Mouse (Mus musculus) heart, postnatal 25 days (tissue): ENCODE results near the gene Cd200. TPM values are rescaled to one million over a fixed set of nuclear protein-coding genes. Genes with fewer than 3 reads are reported as not detected.
"Not testable (repeated sequence)": the region's sequence is repeated elsewhere in the genome, so short reads cannot be mapped to it uniquely, and the experiment has no call there.

Experiments
- DNase-seq: peaks from one replicate; pipeline ENCODE4 v3.0.0; 2022; ENCODE audit warnings: low spot score
- intact Hi-C: fragments of 180-260 bp; cut with DNase I; formaldehyde crosslinking; loops from one replicate; pipeline ENCODE4 v1.15.1; 2025
- total RNA-seq, 2 experiments: library from RNA; stranded (reverse); gene quantifications; 2 replicates each; pipeline ENCODE4 v1.2.3; 2021

The Cd200 gene
- total RNA-seq, 2 experiments from 2014 or later = 60.5 to 61.8 TPM

DNA sequence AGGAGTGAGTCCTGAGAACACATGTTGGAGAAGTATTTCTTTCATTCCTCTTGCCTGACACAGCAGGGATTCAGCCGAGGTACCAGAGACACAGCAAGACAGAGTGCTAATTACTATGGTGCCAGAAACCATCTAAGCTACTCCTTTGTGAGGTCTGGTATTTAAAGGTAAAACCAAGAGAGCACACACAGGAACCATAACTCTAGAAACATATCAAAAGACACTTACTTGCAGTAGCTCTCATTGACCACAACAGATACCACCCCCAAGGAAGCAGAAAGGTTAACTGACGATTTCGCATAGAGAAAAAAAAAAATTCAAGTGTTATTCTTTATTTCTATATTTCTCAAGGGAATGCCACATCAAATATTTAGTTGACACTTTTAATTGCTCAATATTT is 27.0 kb downstream of the Cd200 start:
- intact Hi-C loops = no loop called here
- DNase-seq = no peak

DNA sequence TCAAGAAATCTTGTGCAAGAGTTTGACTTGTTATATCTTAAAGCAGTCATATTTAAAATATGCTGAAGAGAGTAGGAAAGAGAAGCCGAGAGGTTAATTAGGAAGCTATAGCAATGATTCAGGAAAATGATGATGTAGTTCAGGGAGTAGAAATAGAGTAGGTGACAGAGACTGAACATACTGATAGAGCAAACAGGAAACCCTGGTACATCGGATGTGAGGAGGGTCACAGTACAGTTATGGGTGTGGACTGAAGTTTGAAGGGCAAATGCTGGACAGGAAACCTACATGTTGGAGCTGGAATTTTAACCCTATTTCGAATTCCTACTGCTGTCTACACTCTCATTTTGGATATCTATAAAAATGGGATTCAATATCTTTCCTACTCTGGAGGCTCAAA is 29.9 kb downstream of the Cd200 start:
- no peak for DNase-seq
- intact Hi-C loops = loop anchor here (5.0 kb wide), 1 partner anchor 37 kb away; no protein-coding TSS in a partner anchor

DNA sequence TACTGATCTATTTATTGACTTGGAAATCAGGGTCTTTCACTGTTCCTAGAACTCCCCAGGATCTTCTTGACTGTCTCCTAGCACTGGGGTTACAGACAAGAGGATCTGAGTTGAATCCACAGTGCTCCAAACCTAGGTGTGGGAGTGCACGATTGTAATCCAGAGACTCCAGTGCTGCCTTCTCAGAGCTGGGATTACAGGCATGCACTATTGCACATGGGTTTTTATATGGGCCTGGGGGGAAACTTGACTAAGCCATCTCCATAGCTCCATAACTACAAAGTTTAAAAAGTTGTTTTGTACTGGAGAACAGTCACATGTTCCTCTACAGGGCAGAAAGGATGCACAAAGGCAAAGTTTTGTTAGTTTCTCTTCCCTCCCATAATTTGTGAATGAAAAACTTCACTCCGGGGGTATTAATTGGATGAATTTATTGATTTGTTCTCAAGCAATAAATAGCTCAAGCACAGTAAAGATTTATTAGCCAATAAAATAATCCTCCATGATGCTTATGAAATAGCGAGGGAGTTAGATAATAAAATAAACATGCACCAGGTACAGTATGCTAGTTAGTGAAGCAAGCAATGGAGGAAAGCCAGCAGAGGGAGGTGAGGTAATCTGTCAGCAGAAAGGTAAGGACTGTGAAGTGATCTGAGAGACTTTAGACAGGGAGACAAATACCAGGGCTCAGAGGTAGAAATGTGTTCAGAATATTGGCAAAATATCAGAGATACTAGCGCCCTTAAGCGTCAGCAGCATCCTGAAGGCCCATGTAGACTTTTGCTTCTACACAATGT is 30.5 kb downstream of the Cd200 start:
- DNase-seq = no peak
- intact Hi-C loops = loop anchor here (5.0 kb wide), 1 partner anchor 36 kb away; no protein-coding TSS in a partner anchor

DNA sequence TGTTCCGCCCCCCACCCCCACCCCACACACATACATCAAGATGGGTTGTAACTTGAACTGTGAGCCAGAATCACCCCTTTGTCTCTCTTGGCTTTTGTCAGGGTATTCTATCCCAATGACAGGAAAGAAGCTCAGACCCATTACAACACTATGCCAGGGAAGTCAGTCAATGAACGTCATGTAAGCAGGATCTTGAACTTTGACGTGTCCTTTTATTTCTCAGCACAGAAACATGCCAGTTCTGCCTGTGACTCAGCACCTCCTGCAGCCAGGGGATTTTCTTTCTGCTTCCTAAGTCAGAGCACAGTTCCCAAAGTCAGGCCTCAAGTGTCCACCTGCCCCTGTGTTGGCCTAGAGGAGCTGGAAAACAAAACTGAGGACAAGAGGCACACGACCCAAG is 31.5 kb downstream of the Cd200 start:
- DNase-seq = no peak
- intact Hi-C loops = loop anchor here (5.0 kb wide), 1 partner anchor 35 kb away; no protein-coding TSS in a partner anchor

- intact Hi-C loops = loop anchor here (5.0 kb wide), 1 partner anchor 35 kb away; no protein-coding TSS in a partner anchor
Measured at GRCm38 (mm10) chr16:45376812-45377211, 32.0 kb downstream of the Cd200 start.

GRCm38 (mm10) chr16:45376294-45376693 is 32.6 kb downstream of the Cd200 start:
- DNase-seq = no peak
- intact Hi-C loops = loop anchor here (5.0 kb wide), 1 partner anchor 34 kb away; no protein-coding TSS in a partner anchor

More at GRCm38 (mm10) chr16:45376812-45377211, 32.0 kb downstream of the Cd200 start:
- no peak for DNase-seq

- no peak for DNase-seq
- intact Hi-C loops = loop anchor here (5.0 kb wide), 1 partner anchor 33 kb away; no protein-coding TSS in a partner anchor
Measured at GRCm38 (mm10) chr16:45375506-45376225, 33.2 kb downstream of the Cd200 start.

DNA sequence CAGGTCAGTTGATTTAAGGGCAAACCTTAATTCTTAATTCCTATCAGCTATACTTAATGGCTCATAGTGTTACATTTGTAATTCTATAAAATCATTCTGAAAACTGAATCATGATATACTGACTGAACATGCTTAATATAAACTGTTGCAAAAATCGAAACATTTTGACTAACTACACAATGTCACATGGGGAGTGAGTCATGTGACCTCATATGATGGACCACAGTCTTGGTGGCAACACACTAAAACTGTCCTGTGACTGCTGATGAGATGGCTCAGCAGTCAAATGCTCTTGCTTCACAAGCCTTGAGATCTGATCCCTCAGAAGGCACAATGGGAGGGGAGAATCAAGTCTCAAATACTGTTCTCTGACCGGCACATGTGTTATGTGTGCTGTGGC is 34.8 kb downstream of the Cd200 start:
- intact Hi-C loops = no loop called here
- no peak for DNase-seq

GRCm38 (mm10) chr16:45371076-45371475 is 37.8 kb downstream of the Cd200 start:
- no peak for DNase-seq
- intact Hi-C loops = no loop called here

DNA sequence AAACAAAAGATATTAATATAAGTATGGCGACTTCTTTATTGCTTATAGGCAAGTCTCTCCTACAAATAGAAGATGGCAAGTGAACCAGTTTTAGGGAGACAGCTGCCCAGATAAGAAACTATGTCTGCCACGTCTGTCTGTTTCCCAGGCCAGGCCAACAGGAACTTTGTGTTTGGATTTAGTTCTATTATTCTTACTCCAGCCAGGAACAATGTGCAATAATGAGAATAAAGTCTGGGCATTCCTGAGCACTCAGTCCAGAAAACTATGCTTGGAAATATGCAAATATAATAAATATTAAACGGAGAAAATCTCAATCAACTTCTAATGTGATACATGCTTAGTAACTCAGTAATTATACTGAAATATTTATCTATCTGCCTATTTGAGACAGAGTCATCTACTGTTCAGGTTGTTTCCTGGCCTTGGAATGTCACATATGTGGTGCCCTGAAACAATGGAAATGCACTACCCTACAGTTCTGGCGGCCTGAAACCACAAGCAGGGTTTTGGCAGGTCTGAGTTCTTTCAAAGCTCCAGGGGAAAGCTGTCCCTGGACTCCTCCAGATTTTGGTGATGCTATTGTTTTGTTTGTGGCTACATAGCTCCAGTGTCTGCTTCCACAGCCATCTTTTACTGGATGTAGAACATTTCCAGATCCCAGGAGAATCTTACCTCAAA is 39.4 kb downstream of the Cd200 start:
- no peak for DNase-seq
- intact Hi-C loops = loop anchor here (5.0 kb wide), 2 partner anchors 37 to 38 kb away; partner anchors contain the start of gene Cd200

GRCm38 (mm10) chr16:45366111-45366510 is 42.7 kb downstream of the Cd200 start:
- no peak for DNase-seq

DNA sequence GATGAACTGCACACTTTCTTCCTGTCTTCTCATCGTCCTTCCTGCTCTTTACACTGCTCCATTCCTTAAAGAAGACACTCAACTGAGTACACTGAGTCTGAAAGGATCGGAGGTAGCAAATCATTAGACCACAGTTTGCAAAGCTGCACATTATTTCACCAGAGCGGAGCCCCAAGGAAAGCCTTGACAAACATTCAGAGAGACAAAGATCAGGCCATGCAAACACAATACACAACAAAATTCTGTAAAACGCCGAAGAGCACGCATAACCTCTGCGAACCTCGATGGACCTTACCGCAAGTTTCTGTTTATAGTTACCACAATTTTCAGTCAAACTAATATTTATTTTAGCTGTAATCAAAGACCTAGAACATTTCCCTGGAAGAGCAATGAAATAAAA is 43.5 kb downstream of the Cd200 start:
- intact Hi-C loops = loop anchor here (5.0 kb wide), 2 partner anchors 33 to 42 kb away; partner anchors contain the start of gene Cd200

More at GRCm38 (mm10) chr16:45366111-45366510, 42.7 kb downstream of the Cd200 start:
- intact Hi-C loops = loop anchor here (2.0 to 5.0 kb wide), 3 partner anchors 13 to 41 kb away; partner anchors contain the start of gene Cd200

DNA sequence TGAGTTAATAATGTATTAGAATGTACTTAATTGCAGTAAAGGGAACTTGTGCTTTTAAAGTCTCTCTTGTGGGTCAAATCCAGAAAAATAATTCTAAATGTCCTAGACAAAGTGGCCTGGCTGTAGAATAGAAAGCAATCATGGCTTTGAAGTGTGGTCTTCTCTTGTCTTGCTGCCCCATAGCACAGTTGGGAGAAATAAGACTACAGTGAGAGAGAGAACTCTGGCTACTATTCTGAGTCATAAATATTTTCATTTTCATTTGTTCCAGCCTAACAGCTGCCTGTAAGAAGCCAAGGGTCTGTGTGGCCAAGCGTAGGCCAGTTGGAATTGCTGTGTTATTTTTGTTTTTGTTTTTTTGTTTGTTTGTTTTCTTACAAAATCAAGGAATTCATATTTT is 44.2 kb downstream of the Cd200 start:
- intact Hi-C loops = loop anchor here (5.0 kb wide), 2 partner anchors 32 to 43 kb away; partner anchors contain the start of gene Cd200
- DNase-seq = no peak

More for the DNA sequence above, 43.5 kb downstream of the Cd200 start:
- no peak for DNase-seq

DNA sequence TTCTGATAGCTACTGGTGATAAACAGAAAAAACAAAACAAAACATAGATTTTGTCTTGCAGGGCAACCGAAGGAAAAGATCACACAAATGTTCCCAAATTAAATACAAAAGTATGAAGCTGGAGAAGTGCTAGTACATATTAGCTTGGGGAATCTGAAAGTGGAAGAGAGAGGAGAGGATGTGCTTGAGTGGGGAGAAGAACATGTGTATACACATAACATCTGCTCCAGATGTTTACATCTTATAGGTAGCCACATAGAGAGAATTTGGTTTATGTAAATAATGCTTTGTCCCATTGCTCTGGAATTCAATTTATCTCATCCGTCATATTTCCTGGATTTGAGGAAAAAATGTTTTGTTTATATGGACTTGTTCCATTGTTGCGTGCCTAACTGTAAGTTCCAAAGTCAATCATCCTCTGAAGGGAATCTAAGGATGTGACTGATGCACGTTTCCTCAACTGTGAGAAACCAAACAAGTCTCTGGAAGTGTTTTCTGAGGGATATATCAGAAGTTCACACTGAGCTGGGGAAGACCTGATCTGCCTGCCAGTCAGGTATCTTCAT is 45.3 kb downstream of the Cd200 start:
- DNase-seq = no peak
- intact Hi-C loops = no loop called here

- intact Hi-C loops = no loop called here
- no peak for DNase-seq
Measured at GRCm38 (mm10) chr16:45361450-45361849, 47.4 kb downstream of the Cd200 start.

GRCm38 (mm10) chr16:45358441-45358840 is 50.4 kb downstream of the Cd200 start:
- DNase-seq, intact Hi-C loops: not testable (repeated sequence)

DNA sequence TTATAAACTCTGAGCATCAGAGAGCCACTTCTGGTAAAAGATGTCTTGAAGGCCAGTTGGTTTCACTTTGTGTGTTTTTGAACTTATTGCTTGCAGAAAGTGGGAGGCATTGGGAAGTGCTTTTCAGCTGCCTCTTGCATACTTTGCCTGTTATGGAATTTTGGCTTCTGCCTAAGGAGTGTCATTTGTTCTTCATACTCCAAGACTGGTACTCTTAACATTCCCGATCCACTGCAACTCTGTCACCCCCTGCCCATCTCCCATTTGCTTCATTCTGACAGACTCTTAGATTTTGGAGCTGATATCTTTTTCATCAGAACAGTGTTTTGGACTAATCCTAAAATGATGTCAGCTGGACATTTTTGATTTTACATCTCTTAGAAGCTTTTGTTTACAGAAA is 51.7 kb downstream of the Cd200 start:
- intact Hi-C loops = no loop called here
- no peak for DNase-seq

GRCm38 (mm10) chr16:45352875-45353274 is 56.0 kb downstream of the Cd200 start:
- no peak for DNase-seq
- intact Hi-C loops = loop anchor here (2.0 kb wide), 1 partner anchor 14 kb away; no protein-coding TSS in a partner anchor

DNA sequence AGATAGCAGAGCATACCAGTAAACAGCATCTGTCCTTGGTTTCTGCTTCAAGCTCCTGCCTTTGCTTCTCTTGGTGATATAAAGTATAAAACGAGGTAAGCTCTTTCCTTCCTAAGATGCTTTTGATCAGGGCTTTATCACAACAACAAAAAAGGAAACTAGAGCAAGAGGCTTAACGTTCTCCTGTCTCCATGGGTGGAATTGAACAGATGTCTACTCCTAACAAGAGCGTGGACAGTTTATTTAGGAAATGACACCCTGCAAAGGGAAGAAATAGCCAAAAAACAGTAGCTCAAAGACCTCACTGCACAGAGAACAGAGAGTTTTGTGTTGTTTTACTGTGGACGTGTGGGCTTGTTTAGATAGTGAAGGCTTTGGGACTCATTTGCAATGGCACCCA is 58.1 kb downstream of the Cd200 start:
- no peak for DNase-seq
- intact Hi-C loops = no loop called here
